Mouse (Mus musculus) ES-E14 (cell line): Measurements from ENCODE around the gene Upf1.

Experiments used
- HCFC1 ChIP-seq: IDR thresholded peaks from 2 replicates; pipeline ENCODE4 v1.6.1; 2012; ENCODE audit warnings: low read length, inconsistent platforms, borderline replicate concordance; ENCODE audit not compliant: insufficient read depth
- MAFK ChIP-seq: IDR thresholded peaks from 2 replicates; pipeline ENCODE4 v1.6.1; 2014; ENCODE audit warnings: mild to moderate bottlenecking, low read depth, low read length, inconsistent platforms; ENCODE audit not compliant: insufficient read depth
- ZC3H11A ChIP-seq: IDR thresholded peaks from 2 replicates; pipeline ENCODE4 v1.6.1; 2012; ENCODE audit warnings: low read depth, mild to moderate bottlenecking, inconsistent platforms, low read length, borderline replicate concordance

DNA sequence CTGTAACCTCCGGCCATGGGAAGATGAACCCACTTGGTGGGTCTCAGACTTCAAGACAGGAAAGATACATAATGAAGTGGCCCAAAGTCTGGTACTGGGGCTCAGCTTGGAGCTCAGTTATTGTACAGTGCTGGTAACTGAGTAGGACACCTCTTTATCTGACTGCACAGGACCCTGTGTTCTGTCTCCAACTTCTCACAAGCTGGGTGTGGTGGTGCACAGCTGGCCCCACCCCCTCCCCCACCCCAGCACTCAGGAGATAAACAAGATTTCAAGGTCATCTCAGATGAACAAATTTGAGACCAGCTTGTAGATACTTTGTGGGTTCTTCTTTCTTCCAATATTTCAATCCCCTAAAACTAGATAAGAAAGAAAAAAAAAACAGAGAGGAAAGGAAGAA lies 3.0 kb upstream of the Upf1 start:
- TF ChIP-seq MAFK, result no peak
- no peak for TF ChIP-seq ZC3H11A
- TF ChIP-seq HCFC1, result no peak
